Mouse (Mus musculus): ENCODE data around the gene Gm20458.

DNA sequence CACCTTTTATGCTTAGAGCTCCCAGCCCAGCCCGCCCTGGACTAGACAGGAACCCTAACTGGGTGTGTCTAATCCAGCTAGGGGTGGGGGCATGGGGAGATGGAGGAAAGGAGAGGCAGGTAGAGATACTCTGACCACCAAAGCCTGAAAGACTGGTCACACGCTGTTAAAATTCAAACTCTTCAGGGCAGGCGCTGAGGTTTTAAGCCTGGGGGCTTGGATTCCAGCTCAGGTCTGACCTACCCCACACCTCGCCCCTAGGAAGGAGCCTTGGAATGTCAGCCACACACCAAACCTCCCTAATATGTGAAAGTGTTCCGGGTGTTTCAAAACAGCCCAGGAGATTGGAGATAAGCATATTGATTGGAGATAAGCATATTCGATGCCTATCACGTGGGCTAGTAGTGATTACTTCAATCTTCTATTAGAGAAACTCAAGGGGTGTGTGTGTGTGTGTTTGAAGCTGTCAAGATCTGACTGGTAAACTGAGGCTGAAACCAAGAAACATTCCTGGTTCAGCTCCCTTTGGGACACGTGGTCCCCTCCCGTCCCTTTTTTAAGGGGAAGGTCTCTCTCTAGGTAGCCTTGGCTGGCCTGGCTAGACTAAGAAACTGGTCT is 27.4 kb upstream of the Gm20458 start:
- no peak for TF ChIP-seq CTCF (IDR thresholded peaks at IDR 0.05; ENCODE audit: extremely low read depth, insufficient read depth, low read length)
- no peak for TF ChIP-seq POLR2A (IDR thresholded peaks at IDR 0.05; ENCODE audit: extremely low read depth, insufficient read depth, low read length)
